Mouse (Mus musculus): Measurements from ENCODE around the gene Cops6. TPM values are rescaled to one million over a fixed set of nuclear protein-coding genes. Genes with fewer than 3 reads are reported as not detected.

The Cops6 gene
- polyA plus RNA-seq (2017; shearing (Covaris generic)) = 119 TPM

GRCm38 (mm10) chr5:138160842-138161665 lies at the start of gene Cops6:
TSS of gene Cops6 (plus strand) at chr5:138161071.

GRCm38 (mm10) chr5:138116255-138117198 lies 44.3 kb upstream of the Cops6 start, which contains the start of gene Zscan21:
TSS of gene Zscan21 (plus strand) at chr5:138116903.

GRCm38 (mm10) chr5:138155443-138155976 lies 5.4 kb upstream of the Cops6 start, which contains the start of gene Zfp113:
TSS of gene Zfp113 (minus strand) at chr5:138155744.

GRCm38 (mm10) chr5:138171695-138172491 lies 11.0 kb downstream of the Cops6 start, which contains the start of the genes Ap4m1 and Mcm7:
TSS of gene Ap4m1 (plus strand) at chr5:138172002.
TSS of gene Mcm7 (minus strand) at chr5:138172422.

GRCm38 (mm10) chr5:138186950-138187638 lies 26.2 kb downstream of the Cops6 start, which contains the start of the genes Taf6 and Cnpy4:
TSS of gene Taf6 (minus strand) at chr5:138187451.
TSS of gene Cnpy4 (plus strand) at chr5:138187485.

GRCm38 (mm10) chr5:138193771-138194727 lies 33.2 kb downstream of the Cops6 start, which contains the start of gene Mblac1:
TSS of gene Mblac1 (plus strand) at chr5:138194314.

Other genes starting within 250 kb of the Cops6 start
- 0.76 TPM for gene Cyp3a13, start 239.5 kb upstream of the Cops6 start, polyA plus RNA-seq (2017; shearing (Covaris generic))
- gene Gjc3, start 198.0 kb upstream of the Cops6 start, polyA plus RNA-seq (2017; shearing (Covaris generic)) = not detected
- not detected for gene Azgp1, start 179.6 kb upstream of the Cops6 start, polyA plus RNA-seq (2017; shearing (Covaris generic))
- gene Smok3a, start 139.8 kb upstream of the Cops6 start, polyA plus RNA-seq (2017; shearing (Covaris generic)) = not detected
- gene Smok3b, start 139.6 kb upstream of the Cops6 start, polyA plus RNA-seq (2017; shearing (Covaris generic)) = 0.73 TPM
- 0.84 TPM for gene Smok3c, start 107.9 kb upstream of the Cops6 start, polyA plus RNA-seq (2017; shearing (Covaris generic))
- 14.6 TPM for gene Zkscan1, start 76.0 kb upstream of the Cops6 start, polyA plus RNA-seq (2017; shearing (Covaris generic))
- 28.0 TPM for gene Zscan21, start 44.2 kb upstream of the Cops6 start, polyA plus RNA-seq (2017; shearing (Covaris generic))
- 6.6 TPM for gene Zfp113, start 5.3 kb upstream of the Cops6 start, polyA plus RNA-seq (2017; shearing (Covaris generic))
- gene Ap4m1, start 10.9 kb downstream of the Cops6 start, polyA plus RNA-seq (2017; shearing (Covaris generic)) = 9.5 TPM
- gene Mcm7, start 11.4 kb downstream of the Cops6 start, polyA plus RNA-seq (2017; shearing (Covaris generic)) = 56.4 TPM
- 36.5 TPM for gene Taf6, start 26.4 kb downstream of the Cops6 start, polyA plus RNA-seq (2017; shearing (Covaris generic))
- gene Cnpy4, start 26.4 kb downstream of the Cops6 start, polyA plus RNA-seq (2017; shearing (Covaris generic)) = 12.2 TPM
- not detected for gene Mblac1, start 33.2 kb downstream of the Cops6 start, polyA plus RNA-seq (2017; shearing (Covaris generic))
- 0.55 TPM for gene Nxpe5, start 64.8 kb downstream of the Cops6 start, polyA plus RNA-seq (2017; shearing (Covaris generic))
- 35.9 TPM for gene Lamtor4, start 94.4 kb downstream of the Cops6 start, polyA plus RNA-seq (2017; shearing (Covaris generic))
- 19.9 TPM for gene BC037034, start 103.0 kb downstream of the Cops6 start, polyA plus RNA-seq (2017; shearing (Covaris generic))
- gene Gal3st4, start 111.8 kb downstream of the Cops6 start, polyA plus RNA-seq (2017; shearing (Covaris generic)) = not detected
- 0.18 TPM for gene Gm43720, start 118.9 kb downstream of the Cops6 start, polyA plus RNA-seq (2017; shearing (Covaris generic))
- gene Gpc2, start 118.9 kb downstream of the Cops6 start, polyA plus RNA-seq (2017; shearing (Covaris generic)) = 0.67 TPM
- 1.1 TPM for gene Stag3, start 119.2 kb downstream of the Cops6 start, polyA plus RNA-seq (2017; shearing (Covaris generic))
- gene Pvrig, start 180.9 kb downstream of the Cops6 start, polyA plus RNA-seq (2017; shearing (Covaris generic)) = 5.2 TPM

All from effector memory CD4-positive, alpha-beta T cell, adult 7 months (primary cell).